Mouse (Mus musculus): ENCODE data around the gene Trim24. TPM values are rescaled to one million over a fixed set of nuclear protein-coding genes. Genes with fewer than 3 reads are reported as not detected.
A peak's percentile ranks its signal among the peaks of the same experiment; 100 is the strongest.

Trim24 gene
- polyA plus RNA-seq, 1 experiment from 2014 or later = 5.6 TPM

- Histone ChIP-seq H3K36me3 (ENCODE audit: insufficient read depth, low read length) (no peaks in the 10 kb centered on the region), H3K27ac (ENCODE audit: low read length) (no peak overlapping the region), H3K4me3 (ENCODE audit: low read depth, low read length) (no peak overlapping the region), H3K4me1 (ENCODE audit: insufficient read depth, low read depth, low read length) (no peaks in the 10 kb centered on the region), H3K4me2 (replicated peaks; ENCODE audit: low read depth, low read length) (no peak overlapping the region), H3K27me3 (replicated peaks; ENCODE audit: insufficient read depth, low read length) (no peaks in the 10 kb centered on the region), H3K9me3 (ENCODE audit: low read length) (no peaks in the 10 kb centered on the region), H3K9ac (replicated peaks; ENCODE audit: low read depth) (no peak overlapping the region)
- DNase-seq (ENCODE audit: low spot score) = no peak
- TF ChIP-seq CTCF (IDR thresholded peaks at IDR 0.05) (no peak), EP300 (IDR thresholded peaks at IDR 0.05) (no peak)
- WGBS = 62% methylated on average over 2 of the region's 2 CpGs
- ATAC-seq = no peak
Measured at GRCm38 (mm10) chr6:37893586-37893985, 23.0 kb downstream of the Trim24 start.

- 59% methylated on average over 5 of the region's 5 CpGs for WGBS
- Histone ChIP-seq H3K9me3 (ENCODE audit: low read length) (no peaks in the 10 kb centered on the region), H3K4me3 (ENCODE audit: low read depth, low read length) (no peak overlapping the region), H3K27ac (ENCODE audit: low read length) (peak overlapping the region; percentile 23; the same call in 1 of the 2 replicates), H3K9ac (replicated peaks; ENCODE audit: low read depth) (no peak overlapping the region), H3K4me1 (ENCODE audit: insufficient read depth, low read depth, low read length) (no peaks in the 10 kb centered on the region), H3K27me3 (replicated peaks; ENCODE audit: insufficient read depth, low read length) (no peaks in the 10 kb centered on the region), H3K4me2 (replicated peaks; ENCODE audit: low read depth, low read length) (no peak overlapping the region), H3K36me3 (ENCODE audit: insufficient read depth, low read length) (no peaks in the 10 kb centered on the region)
- TF ChIP-seq CTCF (IDR thresholded peaks at IDR 0.05) (no peak), EP300 (IDR thresholded peaks at IDR 0.05) (no peak)
- ATAC-seq (peak; percentile 67), DNase-seq (ENCODE audit: low spot score) (peak; percentile 88)
Measured at GRCm38 (mm10) chr6:37895646-37896435, 25.2 kb downstream of the Trim24 start.

- WGBS = 94% methylated on average over 2 of the region's 2 CpGs
- DNase-seq (ENCODE audit: low spot score) = peak; percentile 6
- no peaks in the 10 kb centered on the region for H3K4me1 ChIP-seq (ENCODE audit: insufficient read depth, low read depth, low read length)
- no peak for ATAC-seq
- H3K4me3 ChIP-seq (ENCODE audit: low read depth, low read length) = no peak overlapping the region
- TF ChIP-seq EP300 (IDR thresholded peaks at IDR 0.05) (no peak), CTCF (IDR thresholded peaks at IDR 0.05) (no peak)
- H3K9me3 ChIP-seq (ENCODE audit: low read length) = no peaks in the 10 kb centered on the region
- no peak overlapping the region for H3K9ac ChIP-seq (replicated peaks; ENCODE audit: low read depth)
- H3K36me3 ChIP-seq (ENCODE audit: insufficient read depth, low read length) = no peaks in the 10 kb centered on the region
- no peaks in the 10 kb centered on the region for H3K27me3 ChIP-seq (replicated peaks; ENCODE audit: insufficient read depth, low read length)
- no peak overlapping the region for H3K4me2 ChIP-seq (replicated peaks; ENCODE audit: low read depth, low read length)
- no peak overlapping the region for H3K27ac ChIP-seq (ENCODE audit: low read length)
Measured at GRCm38 (mm10) chr6:37900221-37900620, 29.6 kb downstream of the Trim24 start.

GRCm38 (mm10) chr6:37901791-37902190 lies 31.2 kb downstream of the Trim24 start:
- Histone ChIP-seq H3K9ac (replicated peaks; ENCODE audit: low read depth) (no peak overlapping the region), H3K4me2 (replicated peaks; ENCODE audit: low read depth, low read length) (no peak overlapping the region), H3K9me3 (ENCODE audit: low read length) (no peaks in the 10 kb centered on the region), H3K27ac (ENCODE audit: low read length) (no peak overlapping the region), H3K27me3 (replicated peaks; ENCODE audit: insufficient read depth, low read length) (no peaks in the 10 kb centered on the region), H3K36me3 (ENCODE audit: insufficient read depth, low read length) (no peaks in the 10 kb centered on the region), H3K4me1 (ENCODE audit: insufficient read depth, low read depth, low read length) (no peaks in the 10 kb centered on the region), H3K4me3 (ENCODE audit: low read depth, low read length) (no peak overlapping the region)
- WGBS = 83% methylated on average over 2 of the region's 2 CpGs
- DNase-seq (ENCODE audit: low spot score) (no peak), ATAC-seq (no peak)
- no peak for TF ChIP-seq EP300 (IDR thresholded peaks at IDR 0.05)
- TF ChIP-seq CTCF (IDR thresholded peaks at IDR 0.05) = no peak

GRCm38 (mm10) chr6:37903810-37904209 lies 33.2 kb downstream of the Trim24 start:
- no peaks in the 10 kb centered on the region for H3K4me1 ChIP-seq (ENCODE audit: insufficient read depth, low read depth, low read length)
- no peaks in the 10 kb centered on the region for H3K9me3 ChIP-seq (ENCODE audit: low read length)
- no peak overlapping the region for H3K27ac ChIP-seq (ENCODE audit: low read length)
- no peak overlapping the region for H3K9ac ChIP-seq (replicated peaks; ENCODE audit: low read depth)
- H3K4me3 ChIP-seq (ENCODE audit: low read depth, low read length) = no peak overlapping the region
- no peak for DNase-seq (ENCODE audit: low spot score)
- no peaks in the 10 kb centered on the region for H3K27me3 ChIP-seq (replicated peaks; ENCODE audit: insufficient read depth, low read length)
- H3K36me3 ChIP-seq (ENCODE audit: insufficient read depth, low read length) = 0 out of 2 replicates have a peak, but pooled peaks cover 6% of the 10 kb centered on the region
- H3K4me2 ChIP-seq (replicated peaks; ENCODE audit: low read depth, low read length) = no peak overlapping the region
- 81% methylated on average over 1 of the region's 1 CpGs for WGBS
- no peak for ATAC-seq
- peak; percentile 19; the same call in 1 of the 2 replicates for TF ChIP-seq CTCF (IDR thresholded peaks at IDR 0.05)
- TF ChIP-seq EP300 (IDR thresholded peaks at IDR 0.05) = no peak

GRCm38 (mm10) chr6:37913525-37913924 lies 42.9 kb downstream of the Trim24 start:
- Histone ChIP-seq H3K27ac (ENCODE audit: low read length) (no peak overlapping the region), H3K27me3 (replicated peaks; ENCODE audit: insufficient read depth, low read length) (no peaks in the 10 kb centered on the region), H3K9ac (replicated peaks; ENCODE audit: low read depth) (no peak overlapping the region), H3K4me2 (replicated peaks; ENCODE audit: low read depth, low read length) (no peak overlapping the region), H3K9me3 (ENCODE audit: low read length) (no peaks in the 10 kb centered on the region), H3K4me3 (ENCODE audit: low read depth, low read length) (no peak overlapping the region), H3K4me1 (ENCODE audit: insufficient read depth, low read depth, low read length) (no peaks in the 10 kb centered on the region), H3K36me3 (ENCODE audit: insufficient read depth, low read length) (peaks cover 8% of the 10 kb centered on the region; the same call in 1 of the 2 replicates)
- TF ChIP-seq CTCF (IDR thresholded peaks at IDR 0.05) (no peak), EP300 (IDR thresholded peaks at IDR 0.05) (no peak)
- DNase-seq (ENCODE audit: low spot score) (no peak), ATAC-seq (no peak)
- 78% methylated on average over 2 of the region's 2 CpGs for WGBS
